Mouse (Mus musculus) urinary bladder, postnatal 10 days (tissue): ENCODE results near the gene Gm9821.

Experiments used
- DNase-seq: peaks from one replicate; pipeline ENCODE4 v3.0.0; 2022; ENCODE audit warnings: low spot score

The Gm9821 gene

DNA sequence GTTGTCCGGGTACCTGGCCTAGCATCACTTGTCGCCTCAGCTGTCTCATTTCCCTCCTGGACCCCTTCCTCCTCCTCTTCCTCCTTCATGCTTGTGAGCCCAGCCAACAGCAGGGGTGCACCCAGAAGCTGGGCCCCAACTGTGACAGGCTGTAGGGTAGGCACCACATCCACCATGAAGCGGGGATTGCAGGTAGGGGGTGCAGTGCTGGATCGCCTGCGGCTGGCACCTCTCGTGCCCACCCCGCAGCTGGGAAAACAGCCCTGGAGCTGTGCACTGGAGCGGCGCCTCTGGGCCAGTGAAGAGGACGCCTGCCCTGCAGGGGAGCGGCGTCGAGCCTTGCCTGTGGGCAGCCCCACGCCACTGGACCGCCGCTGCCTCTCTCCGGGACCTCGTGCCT is at the start of gene Gm9821:
TSS of gene Gm9821 (plus strand) at position 221 of the 400 bp plus-strand sequence.
- no peak for DNase-seq

DNA sequence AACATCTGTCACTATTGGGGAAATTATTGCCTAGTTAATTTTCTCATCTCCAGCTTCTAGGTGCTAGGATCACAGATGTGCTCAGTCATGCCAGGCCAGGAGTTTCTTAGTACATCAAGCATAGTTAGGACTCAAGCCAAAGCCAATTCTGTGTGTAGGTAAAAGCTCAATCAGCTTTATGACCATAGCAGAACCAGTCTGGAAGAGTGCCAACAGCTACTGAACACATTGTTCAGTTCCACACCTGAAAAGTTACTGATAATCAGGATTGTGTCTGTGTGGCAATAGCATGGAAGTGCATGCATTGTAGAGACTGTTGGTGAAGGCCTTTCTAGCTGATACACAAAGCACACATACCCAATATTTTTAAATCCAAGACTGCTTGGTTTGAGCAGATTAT is 47.5 kb upstream of the Gm9821 start:
- no peak for DNase-seq

DNA sequence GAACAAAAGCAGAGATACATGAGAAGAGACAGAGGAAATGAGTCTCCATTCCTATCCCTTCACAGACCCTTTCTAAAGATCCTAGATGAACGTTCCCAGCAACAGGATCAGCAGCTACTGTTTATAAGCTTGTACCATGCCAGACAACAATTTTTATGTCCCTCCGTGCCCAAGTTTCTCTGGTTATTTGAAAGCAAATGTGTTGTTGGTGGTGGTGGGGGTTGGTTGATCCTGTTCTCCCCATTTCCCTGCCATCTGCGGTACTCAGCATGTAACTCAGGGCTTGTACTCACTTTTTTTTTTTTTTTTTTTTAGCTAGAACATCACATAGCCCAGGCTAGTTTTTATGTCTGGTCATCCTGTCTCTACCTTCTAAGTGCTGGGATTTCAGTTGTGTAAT is 46.4 kb upstream of the Gm9821 start:
- no peak for DNase-seq

DNA sequence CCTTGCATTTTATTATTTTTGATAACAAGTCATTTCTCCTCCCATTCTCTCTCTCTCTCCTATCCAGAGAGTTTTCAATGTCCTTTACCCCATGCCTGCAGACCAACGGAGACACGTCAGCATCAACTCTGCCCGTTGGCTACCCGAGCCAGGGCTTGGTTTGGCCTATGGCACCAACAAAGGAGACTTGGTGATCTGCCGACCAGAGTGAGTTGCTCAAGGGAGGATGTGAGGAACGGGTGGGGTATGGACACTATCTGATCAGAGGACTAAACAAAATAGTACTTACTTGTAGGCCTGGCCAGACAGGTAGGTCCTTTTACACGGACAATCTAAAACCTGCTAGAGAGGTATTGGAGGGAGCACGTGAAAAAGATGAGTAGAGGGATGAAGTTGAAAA is 45.1 kb upstream of the Gm9821 start:
- no peak for DNase-seq

DNA sequence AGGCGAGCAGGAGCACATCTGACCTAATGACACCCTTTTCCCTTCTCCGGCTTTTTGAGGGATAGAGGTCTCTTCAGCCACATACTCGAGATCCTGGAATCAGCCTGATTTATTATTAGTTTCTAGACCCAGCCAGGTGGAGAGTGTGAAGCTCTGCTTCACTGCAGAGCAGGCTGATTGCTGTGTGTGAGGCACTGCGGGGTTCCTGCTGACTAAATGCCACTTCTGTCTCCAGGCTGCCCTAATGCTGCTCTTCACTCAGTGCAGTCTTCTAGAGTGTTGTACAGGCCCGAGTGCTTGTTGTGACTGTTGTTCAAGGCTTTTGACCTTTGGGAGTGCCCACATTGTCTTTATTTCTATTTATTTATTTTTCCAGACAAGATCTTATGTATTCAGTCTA is 43.2 kb upstream of the Gm9821 start:
- no peak for DNase-seq

DNA sequence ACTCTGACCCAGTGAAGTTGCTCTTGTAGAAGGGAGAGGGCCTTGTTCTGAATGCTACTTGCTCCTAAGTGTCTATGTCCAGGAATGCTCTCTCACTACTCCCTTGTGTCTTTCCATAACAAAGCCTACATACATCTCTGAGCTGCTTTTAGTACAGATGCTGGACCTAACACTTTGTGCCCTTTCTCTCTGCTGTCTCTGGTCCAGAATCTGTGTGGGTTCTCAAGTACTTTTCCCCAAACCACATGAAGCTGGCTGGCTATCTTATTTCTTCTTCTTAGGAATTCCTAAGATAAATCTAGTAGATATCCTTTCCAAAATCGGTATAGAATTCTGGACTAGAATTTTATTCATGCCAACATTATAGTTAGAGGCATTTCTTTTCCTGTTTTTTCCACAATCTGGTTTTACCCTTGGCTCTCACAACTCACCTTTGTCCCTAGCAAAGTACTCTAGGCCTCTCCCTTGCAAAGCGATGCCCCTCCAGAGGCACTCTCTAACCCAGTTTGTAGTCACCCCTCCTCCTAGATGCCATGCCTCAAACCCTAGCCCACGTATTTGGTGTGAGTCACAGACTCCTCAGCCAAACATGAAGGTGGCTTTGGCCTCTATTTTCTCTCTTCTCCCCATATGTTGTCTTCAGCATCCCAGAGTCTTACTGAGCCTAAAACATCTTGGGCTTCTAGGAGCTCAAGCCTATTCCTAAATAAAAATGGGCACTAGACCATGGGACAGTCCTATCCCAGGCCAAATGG is 42.2 kb upstream of the Gm9821 start:
- DNase-seq: no peak

DNA sequence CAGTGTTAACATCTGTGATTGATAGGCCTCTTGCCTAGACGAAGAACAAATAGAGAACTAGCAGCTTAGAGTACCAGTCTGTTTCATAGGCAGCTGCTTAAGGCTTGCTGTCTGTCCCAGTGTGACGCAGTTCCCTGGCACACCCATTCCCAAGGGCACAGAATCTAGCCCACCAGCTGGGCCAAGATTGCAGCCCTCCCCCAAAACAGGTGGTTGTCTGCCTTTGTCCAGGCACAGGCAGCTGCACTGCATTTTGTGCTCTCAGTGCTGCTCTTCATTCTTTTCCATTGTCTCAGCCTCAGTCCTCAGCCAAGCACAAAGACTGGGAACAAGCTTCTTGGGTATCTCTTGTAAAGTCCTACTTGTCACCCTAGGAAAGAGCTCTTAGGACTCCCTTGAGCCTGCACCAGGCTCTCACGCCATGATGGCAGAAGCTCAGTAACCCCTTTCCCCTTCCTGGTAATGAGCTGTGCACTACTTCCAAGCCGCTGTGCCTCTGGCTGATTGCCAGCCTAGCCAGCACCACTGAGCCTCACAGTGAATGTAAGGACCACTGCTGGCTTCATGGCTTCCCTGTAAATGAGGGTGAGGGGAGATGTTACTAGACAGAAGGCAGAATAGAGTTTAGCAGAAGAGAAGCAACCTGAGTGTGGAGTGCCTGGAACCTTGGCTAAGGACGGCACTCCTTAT is 40.7 kb upstream of the Gm9821 start:
- no peak for DNase-seq

DNA sequence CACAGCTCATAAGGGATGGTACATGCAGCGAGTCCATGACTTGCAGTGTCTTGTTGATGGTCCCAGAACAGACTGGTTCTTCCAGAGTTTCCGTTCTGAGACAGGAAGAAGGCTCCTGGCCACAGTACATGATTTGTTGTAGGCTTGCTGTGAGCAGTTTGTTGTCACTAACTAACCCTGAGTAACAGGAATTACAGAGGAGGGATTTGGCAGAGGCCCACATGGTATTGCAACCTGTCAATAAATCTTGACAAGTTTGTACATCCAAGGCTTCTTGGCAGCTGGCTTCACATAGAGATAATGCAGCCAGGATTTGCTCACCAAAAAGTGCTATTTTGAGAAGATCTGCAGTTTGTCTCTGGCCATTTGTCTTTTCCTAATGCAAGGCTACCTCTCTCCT is 39.4 kb upstream of the Gm9821 start:
- DNase-seq: no peak

DNA sequence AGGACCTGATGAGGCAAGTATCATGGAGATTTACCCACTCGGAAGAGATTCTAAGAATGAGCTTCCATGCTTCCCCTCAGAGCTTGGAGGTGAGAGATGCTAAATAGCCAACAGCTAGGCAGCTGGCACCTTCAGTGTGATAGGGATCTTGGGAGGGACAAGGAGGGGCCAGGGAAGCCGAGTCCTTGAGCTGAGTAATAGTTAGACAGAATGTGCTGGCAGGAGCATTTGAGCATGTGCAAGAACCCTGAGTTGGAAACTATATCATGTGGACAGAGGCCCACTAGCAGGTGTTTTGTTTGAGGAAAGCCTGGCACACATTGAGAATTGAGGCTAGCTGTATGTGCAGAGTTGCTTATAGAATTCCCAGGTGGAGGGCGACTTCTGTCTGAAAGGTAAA is 32.9 kb upstream of the Gm9821 start:
- DNase-seq: no peak

DNA sequence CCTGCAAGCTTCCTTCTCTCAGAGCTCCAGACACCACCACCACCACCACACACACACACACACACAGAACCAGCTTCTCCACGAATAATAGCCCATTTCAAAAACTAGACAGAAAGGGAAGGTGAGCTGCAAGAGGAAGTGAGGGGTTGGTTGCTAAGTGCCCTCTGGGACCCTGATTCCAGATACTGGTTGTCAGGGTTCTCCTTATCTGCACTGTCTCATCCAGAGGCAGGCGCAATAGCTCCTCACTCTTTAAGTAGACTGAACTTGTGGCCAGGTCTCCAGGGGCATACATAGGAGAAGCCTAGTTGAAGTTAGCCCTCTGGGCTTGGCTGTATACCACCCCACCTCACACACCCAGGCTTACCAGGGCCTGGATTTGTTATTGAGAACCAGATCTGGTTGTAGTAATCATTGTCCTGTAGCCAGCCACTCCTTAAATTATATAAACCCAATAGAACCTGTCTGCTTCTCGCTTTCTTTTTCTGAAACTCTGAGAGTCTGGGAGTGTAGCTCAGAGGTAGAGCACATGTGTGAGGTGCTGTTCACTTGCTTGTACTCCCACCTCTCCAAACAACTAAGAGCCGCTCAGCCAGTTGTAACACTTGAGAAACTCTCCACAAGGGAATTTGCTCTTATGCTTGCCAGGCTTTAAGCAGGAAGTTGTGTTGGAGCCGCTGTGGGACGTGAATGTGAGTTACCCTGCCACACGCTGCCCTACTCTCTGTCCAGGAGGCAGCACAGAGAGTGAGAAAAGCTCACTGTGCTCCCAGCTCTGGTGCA is 32.0 kb upstream of the Gm9821 start:
- DNase-seq: no peak

DNA sequence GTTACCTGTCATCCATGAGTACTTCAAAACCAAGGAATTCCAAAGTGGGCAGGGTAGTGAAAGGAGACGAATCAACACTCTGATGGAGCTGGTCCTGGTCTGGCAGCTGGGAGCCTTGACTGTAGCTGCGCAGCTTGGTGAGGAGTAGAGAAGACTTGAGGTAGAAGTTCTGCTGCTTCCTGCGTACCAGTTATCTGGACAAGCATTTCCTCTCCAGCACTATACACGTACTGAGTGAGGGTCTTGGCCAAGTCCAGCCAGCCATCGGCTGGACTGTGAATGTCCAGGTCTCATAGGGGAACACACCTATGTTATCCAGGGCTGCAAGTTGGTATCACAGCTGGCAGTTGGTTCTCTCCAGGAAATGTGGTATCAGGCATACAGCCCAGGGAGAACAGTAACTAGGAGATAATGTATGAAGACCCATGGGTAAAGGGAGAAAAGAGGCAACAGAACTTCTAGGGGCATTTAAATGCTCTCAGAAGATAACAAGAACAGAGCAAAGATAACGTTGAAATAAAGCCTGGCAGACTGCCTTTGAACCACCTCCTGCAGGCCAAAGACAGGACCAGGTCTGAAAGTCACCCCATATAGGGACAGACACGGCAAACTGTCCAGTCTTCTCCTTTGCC is 29.0 kb upstream of the Gm9821 start:
- DNase-seq: no peak

DNA sequence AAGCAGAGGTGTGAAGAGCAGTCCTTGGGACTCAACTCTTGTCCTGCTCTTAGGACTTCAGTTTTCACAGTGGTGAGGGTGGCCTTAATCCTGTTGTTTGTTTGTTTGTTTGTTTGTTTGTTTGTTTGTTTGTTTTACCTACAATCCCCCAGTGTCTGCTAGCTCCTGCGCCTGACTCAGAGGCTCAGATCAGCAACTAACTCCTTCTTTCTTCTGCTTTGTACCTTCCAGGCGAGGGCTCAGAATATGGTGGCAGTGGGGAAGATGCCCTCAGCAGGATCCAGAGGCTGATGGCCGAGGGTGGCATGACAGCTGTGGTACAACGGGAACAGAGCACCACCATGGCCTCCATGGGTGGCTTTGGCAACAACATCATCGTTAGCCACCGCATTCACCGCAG is 28.4 kb upstream of the Gm9821 start:
- no peak for DNase-seq

DNA sequence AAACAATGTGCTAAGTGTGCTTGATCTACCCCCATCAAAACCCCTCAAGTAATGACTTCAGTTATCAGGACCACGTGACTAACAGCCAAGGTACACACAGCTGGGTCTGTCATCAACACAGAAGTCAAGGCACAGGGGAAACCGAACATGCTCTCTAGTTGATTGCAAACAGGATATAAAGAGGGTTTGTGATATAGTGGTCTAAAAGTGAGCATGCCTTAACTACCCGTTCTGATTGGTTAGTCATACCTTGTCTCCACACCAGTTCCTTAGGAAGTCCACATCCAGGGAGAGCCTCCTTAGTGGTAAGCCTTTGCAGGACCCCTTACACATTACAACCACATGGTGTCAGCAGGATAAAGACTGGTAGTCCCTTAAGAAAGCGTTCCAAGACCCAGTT is 25.4 kb upstream of the Gm9821 start:
- no peak for DNase-seq

DNA sequence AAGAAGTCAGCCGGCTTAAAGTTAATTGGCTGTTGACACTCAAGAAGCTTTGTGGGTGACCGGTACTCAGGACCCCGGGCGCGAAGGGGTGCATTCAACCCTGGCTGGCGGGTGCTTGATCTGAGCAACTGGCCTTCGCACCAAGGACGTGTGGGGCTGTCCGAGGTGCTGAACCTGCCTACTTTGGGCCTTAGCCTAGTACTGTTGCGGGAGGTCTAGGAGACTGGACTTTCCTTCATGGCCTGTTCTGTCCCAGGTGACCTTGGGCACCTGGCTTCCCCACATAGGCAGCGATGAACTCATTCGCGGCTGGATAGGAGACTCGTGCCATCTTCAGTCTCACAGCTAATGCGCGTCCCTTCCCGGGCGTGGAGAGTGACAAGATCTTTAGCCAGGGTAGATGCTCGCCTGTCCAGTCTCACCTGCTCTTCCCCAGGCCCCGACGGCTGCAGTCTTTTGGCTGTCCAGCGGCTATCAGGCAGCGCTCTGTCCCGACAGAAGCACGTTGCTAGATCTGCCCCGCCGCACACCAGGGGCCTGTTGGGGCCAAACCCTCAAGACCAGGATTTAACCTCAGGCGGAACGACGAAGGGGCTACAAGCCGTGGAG is 24.2 kb upstream of the Gm9821 start:
- no peak for DNase-seq

DNA sequence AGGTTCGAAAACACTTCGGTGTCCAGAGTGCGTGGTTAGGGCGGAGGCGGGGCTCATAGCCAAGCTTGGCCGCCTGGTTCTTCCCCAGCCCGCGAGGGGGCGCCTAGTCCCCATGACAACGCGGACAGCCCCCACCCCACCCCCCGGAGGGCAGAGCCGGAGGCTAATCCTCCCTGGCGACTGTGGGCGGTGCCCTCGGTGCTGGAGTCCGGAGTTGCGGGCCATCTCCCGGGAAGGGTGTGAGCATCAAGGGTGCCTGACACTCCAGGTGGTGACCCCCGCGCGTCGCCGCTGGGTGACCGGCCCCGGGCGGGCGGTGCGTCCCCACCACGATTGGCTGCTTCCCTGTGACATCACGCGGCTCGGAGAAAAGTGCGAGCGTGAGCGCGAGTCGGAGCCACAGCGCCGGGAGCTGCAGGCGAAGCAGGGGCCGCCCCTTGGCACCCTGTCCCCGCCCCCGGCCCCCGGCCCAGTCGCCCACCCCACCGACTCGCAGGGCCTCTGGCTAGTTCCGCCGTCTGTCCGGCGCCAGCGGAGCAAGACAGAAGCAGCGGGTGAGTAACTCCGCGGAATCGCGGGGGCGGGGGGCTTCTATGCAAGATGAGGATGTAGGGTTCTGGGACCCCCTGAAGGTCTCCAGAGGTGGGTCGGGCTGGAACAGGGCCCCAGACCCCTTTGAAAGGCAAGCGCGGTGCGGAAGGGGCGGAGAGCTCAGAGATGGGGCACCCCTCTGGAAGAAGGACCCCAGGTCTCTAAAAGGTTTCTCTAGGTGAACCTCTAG is 23.5 kb upstream of the Gm9821 start:
- no peak for DNase-seq

DNA sequence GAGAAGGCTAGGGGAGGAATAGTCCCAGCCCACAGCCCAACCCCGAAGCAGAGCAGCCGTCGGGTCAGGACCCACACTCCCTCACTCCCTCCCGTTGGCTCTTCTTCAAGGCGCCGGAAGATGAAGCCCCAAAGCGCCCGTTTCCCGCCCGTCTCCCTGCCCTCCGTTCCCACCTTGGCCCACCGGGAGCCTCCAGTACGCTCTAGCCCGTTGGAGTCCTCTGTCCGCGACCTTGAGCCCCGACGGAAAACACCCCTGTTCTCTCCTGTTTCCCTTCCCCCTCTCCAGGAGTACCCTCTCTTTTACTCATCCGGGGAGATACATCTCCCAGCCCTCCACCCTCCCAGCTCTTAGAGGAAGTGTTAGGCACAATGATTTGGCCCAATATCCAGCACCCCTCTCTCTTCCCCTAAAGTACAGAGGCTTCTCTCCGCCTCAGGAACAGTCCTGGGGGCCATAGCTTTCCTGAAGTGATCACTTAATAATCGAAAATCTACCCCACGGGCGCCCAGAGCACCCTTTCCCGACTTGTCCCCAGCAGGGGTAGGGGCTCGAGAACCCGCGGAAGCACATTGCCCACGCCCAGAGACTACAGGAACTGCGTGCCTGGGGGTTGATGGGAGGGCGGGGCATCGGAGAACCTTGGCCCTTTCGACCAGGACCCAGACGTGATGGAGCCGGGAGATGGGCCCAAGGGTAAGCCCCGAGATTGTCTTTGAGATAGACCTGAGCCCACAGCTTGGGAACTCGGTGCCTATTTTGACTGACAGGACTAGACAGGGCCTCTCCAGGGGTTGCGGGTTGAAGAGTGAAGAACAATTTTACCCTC is 22.7 kb upstream of the Gm9821 start:
- DNase-seq: no peak

DNA sequence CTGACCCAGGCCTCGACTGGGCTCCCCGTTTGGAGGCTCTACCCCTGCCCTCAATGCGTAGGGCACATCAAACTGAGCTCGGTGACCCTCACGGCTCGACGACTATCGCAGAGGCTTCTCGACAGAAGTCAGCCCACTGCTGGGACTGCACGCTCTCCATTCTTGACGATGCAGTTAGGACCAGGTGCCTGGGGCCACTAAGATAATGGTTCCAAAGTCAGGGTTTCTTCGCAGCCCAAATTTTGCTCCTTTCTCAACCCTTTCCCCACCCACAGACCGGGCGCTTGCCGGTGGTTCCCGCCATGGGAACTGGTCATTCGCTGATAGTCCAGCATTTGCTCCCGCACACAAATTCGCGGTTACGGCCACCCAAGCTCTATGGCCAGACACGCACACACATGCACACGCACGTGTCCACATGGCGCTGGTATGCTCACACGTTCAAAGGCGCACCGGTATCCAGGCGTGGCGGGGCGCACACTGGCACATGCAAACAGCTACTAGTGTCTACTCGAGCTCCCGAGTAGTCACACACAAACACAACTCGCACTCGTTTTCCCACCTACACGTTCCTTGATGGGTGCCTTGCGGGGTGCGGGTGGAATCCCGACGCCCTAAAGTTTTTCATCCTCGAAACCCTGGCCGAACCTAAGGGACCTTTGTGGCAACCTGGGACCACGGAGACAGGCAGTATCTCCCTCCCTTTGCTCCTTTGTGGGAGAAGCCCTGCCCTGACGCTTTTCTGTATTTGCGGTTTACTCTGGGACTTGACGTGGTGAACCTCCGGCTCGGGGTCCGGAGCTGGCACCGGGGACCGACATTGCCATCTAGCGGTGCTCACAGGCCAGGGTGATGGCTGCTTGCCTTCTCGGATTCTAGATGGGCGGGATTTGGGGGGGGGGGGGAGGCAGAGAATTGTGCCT is 21.8 kb upstream of the Gm9821 start:
- no peak for DNase-seq

DNA sequence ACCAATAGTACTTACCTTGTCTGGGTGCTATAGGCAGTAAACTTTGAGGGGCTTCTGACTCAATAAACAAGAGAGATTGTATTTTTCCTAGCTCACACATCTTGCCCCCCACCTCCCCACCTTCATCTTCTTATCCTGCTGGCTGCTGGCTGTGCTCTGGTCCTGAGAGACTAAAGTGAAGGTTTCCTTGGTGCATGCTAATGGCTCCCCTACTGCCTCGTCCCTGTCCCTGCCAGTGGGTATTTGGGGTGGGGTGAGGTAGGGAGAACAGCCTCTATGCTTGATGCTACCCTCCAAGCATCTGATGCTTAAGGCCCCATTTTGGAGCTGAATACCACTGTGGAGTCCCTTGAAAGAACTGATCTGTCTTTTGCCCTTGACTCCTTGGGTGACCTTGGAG is 20.8 kb upstream of the Gm9821 start:
- DNase-seq: no peak

DNA sequence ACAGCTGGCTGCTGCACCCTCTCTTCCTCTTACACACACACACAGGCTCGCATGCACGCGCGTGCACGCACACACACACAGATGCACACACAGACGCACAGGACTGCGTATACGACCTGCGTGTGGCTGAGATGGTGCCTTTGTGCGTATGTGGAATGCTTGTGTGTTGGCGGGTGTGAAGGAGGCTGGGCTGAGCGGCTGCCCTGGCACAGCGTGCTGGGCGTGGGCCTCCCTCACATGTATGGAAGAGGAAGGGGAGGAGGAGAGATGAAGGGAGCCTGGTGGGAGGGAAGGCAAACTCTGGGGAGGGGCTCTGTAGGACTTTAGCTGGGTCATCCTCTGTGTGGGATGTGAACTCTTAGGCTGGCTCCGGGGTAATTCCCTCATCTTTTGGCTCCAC is 20.1 kb upstream of the Gm9821 start:
- no peak for DNase-seq
